Mouse (Mus musculus) adrenal gland, postnatal 36 days (tissue): ENCODE measurements around the gene Anapc16. TPM values are rescaled to one million over a fixed set of nuclear protein-coding genes. Genes with fewer than 3 reads are reported as not detected.
A peak's percentile ranks its signal among the peaks of the same experiment; 100 is the strongest.

Experiments
- DNase-seq, 2 experiments: peaks; one replicate each; pipeline ENCODE4 v3.0.0; 2021; ENCODE audit warnings: mixed read lengths in 1 of 2
- long read RNA-seq, 2 experiments: library from polyadenylated mRNA; stranded (forward); transcript quantifications; one replicate each; pipeline ENCODE4 v2.0.0; 2021; ENCODE audit warnings: borderline sequencing depth in 2 of 2
- total RNA-seq, 2 experiments: library from RNA; stranded (reverse); gene quantifications; 2 replicates each; pipeline ENCODE4 v1.2.3; 2021

Anapc16 gene
- total RNA-seq, result 10 to 100 TPM; 67.5 to 72.7 TPM
- long read RNA-seq, experiment 1, transcript Anapc16-205 (3 exons, 566 nt), result minor isoform, 5 of 91 reads
- long read RNA-seq, experiment 1, transcript Anapc16-201 (5 exons, 1,379 nt), result minor isoform, 14 of 91 reads
- long read RNA-seq, experiment 1, transcript Anapc16-204 (4 exons, 1,852 nt), result major isoform, 63 of 91 reads
- long read RNA-seq, experiment 1, partial matches to known transcripts, result 1 of 91 reads
- long read RNA-seq, experiment 1, other reads (novel, unspliced or antisense), result 8 of 91 reads
- long read RNA-seq, experiment 2, transcript Anapc16-204 (4 exons, 1,852 nt), result major isoform, 24 of 30 reads
- long read RNA-seq, experiment 2, partial matches to known transcripts, result 1 of 30 reads
- long read RNA-seq, experiment 2, other reads (novel, unspliced or antisense), result 3 of 30 reads

- DNase-seq, result peak; percentile 98 to 99
These were observed at the start of gene Anapc16, which contains the start of gene Ascc1 for GRCm38 (mm10) chr10:60002673-60003212. Gene Anapc16, minus strand, starts transcription at chr10:60003135. Gene Ascc1, plus strand, starts transcription at chr10:60002805.

GRCm38 (mm10) chr10:60050581-60050980, 47.6 kb upstream of the Anapc16 start:
- DNase-seq, result no peak

DNA sequence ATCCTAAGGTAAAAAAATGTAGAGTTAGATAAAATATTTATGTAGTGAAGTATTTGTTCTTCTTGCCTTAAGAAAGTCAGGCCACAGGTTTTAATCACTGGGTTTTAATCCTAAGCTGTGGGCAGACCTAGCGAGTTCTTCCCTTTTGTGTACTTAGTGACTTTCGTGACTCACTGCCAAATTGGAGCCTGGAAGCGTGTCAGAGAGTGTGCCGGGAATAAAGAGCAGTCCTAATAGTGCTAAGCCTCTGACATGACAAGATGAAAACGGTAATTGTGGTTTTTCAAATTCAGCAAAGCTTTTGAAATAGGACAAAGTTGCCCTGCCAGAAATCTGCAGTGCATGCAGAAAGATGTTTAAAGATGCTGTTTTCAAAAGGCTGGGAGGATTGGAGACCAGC, 43.8 kb upstream of the Anapc16 start:
- DNase-seq, result no peak

DNA sequence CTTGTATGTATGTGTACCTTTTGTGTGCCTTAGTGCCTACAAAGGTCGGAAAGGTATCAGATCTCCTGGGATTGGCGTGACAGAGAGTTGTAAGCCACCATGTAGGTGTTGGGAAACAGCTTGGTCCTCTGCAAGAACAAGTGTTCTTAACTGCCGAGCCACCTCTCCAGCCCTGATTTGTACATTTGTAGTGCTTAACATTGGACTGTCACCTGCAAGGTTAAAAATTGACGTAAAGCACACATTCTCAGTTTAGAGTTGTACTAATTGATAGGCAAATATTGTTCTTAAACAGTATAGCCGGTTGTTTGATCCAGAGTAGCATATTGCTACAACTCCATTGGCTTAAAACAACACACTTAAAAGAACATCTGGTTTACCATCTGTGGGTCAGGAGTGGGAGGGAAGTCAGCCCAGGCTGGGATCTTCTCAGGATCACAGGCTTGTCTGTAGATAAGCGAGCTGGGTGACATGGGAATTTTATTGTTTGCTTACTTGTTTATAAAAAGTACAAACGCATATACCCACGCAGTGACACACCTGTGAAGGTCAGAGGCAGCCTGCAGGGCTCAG, 39.5 kb upstream of the Anapc16 start:
- no peak for DNase-seq

- DNase-seq, result no peak
These were observed 32.8 kb upstream of the Anapc16 start for GRCm38 (mm10) chr10:60035744-60036143.

DNA sequence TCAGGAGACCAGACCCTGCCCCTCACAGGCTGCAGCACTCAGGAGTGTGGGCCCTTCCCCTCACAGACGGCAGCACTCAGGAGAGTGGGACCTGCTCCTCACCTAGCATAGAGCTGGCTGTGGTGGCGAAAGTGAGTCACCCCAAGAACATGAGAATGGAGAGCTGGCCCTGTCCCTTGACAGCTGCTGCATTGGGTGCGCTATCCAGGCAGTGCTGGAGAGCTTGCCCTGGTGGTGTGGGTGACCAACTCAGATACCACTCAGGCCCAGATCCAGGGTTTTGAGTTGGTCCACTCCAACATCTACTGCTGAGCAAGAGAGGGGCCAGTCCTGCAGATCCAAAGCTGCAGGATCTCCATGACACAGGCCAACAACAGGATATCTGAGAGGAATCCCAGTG, 31.7 kb upstream of the Anapc16 start:
- peak; percentile 52 to 59 for DNase-seq

- DNase-seq, result no peak
These were observed 30.1 kb upstream of the Anapc16 start for GRCm38 (mm10) chr10:60033064-60033463.

DNA sequence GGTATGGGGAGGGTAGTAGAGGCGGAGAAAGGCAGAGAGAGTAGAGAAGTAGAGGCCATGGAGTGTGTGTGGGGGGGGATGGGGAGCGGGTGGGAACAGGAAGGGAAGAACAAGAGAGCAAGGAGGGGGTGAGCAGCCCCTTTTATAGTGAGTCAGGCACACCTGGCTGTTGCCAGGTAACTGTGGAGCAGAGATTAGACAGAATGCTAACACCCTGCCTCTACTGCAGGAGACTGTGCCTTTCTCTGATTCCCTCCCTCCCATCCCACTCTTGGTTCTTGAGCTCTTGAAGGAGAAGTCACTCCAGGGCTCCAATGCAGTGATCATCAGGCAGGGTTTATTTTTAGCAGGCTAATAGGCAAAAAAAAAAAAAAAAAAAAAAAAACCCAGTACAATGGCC, 29.7 kb upstream of the Anapc16 start:
- DNase-seq, result no peak

GRCm38 (mm10) chr10:60031985-60032384, 29.1 kb upstream of the Anapc16 start:
- DNase-seq, result no peak

DNA sequence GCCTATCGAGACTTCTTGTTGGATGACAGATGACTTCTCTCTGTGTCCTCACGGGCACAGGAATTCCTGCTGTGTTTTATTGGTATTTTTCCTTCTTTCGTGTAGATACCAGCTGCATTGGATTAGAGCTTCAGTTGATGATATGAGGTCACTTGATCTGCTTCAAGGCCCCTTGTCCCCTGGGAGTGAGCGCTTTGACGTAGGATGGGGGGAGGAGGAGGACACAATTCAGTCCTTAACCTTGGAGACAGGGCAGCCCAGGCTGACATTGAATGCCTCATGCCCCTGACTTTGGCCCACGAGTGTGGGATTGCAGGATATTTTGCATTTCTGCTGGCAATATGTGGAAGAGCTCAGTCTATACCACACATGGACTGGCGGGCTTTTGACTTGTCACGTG, 28.6 kb upstream of the Anapc16 start:
- peak; percentile 24 to 32 for DNase-seq

- DNase-seq, result no peak
These were observed 26.5 kb upstream of the Anapc16 start for GRCm38 (mm10) chr10:60029387-60029786.

GRCm38 (mm10) chr10:60028979-60029378, 26.0 kb upstream of the Anapc16 start:
- peak in 1 of 2 experiments; percentile 13 for DNase-seq

- peak in 1 of 2 experiments; percentile 17 for DNase-seq
These were observed 25.2 kb upstream of the Anapc16 start for GRCm38 (mm10) chr10:60028181-60028580.

DNA sequence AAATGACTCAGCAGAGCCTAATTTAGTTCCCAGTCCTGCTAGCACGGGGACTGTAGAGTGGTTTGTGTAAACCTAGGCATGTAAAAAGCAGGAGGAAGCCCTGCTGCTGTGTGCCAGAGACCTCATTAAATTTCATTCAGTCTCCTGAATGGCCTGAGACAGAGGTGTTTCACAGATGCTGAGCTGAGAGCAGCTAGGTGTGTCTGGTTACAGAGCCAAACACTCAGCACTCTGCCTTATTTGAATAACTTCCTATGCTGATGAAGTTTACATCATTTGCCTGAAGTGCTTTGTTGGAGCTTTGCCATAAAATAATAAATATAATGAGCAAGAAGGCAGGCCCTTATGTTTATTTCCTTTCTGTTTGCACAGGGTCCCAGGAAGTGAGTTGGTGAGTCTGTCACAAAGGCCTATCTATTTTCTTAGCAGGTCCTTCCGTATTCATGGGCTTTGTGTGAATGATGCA, 24.7 kb upstream of the Anapc16 start:
- no peak for DNase-seq

DNA sequence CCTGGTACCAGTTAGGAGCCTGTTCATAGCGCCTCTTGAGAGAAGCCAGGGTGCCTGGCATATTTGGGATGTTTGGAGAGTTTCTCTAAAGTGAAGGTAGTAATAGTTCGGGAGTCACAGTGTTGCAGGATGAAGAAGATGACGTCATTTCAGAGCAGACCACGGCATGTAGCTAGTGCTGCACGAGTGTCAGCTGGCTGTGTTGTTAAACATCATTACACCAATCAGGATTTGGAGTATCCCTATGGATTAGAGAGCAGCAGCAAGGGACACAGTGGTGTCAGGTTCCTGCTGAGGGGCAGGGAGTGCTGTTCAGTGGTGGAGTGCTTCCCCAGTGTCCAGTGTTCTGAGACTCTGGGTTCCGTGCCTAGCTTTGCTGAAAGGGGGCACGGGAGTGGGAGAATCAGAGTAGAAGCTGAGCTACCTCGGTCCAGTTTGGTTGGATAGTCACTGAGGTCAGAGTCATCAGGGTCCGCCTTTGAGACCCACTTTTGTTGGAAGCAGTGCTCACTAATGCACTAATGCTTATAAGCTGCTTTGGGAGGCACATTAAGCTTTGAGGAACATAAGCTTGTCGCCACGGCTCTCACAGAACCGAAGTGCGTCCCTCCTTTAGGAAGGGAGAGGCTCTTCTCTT, 23.9 kb upstream of the Anapc16 start:
- no peak for DNase-seq

DNA sequence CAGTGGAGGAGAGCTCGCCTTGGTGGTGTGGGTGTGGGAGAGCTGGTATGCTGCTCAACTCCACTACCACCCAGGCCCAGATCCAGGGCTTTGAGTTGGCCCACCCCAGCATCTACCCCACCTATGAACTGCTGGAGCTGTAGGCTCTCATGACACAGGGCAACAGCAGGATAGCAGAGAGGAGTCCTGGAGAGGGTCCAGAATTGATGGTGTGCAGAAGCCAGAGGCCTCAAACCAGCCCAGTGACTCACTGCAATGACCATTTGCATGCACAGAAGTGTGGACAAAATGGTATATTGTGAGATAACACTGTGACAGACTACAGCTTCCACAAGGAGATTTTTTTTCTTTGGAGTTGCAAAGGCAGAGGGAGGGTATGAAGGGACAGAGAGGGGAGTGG, 20.8 kb upstream of the Anapc16 start:
- no peak for DNase-seq

DNA sequence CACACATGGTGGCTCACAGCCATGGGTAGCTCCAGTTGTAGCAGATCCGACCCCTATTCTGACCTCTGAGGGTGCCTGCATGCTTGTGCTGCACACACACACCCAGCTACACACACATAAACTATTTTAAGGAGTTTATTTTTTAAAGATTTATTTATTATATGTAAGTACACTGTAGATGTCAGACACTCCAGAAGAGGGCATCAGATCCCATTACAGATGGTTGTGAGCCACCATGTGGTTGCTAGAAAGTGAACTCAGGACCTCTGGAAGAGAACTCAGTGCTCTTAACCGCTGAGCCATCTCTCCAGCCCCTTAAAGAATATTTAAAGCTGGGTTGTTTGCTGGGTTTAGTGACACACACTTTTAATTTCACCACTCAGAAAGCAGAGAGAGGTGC, 16.4 kb upstream of the Anapc16 start:
- no peak for DNase-seq

DNA sequence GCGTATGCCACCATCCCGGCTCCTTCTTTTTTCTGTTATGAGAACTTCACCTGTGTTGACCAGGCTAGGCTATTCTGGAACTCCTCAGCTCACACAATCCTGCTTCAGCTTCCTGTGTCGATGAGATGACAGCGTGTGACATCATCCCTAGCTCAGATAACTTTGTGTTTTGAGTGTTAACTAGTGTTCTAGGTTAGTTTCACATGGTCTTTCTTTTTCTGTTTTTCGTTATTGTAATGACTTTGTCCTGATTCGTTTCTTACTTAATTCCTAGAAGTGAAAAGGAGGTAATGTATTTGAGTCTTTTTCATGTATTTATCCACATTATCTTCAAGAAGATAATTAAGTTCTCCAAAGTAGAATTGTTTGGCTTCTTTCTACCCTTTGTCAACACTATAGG, 13.3 kb upstream of the Anapc16 start:
- DNase-seq, result no peak

DNA sequence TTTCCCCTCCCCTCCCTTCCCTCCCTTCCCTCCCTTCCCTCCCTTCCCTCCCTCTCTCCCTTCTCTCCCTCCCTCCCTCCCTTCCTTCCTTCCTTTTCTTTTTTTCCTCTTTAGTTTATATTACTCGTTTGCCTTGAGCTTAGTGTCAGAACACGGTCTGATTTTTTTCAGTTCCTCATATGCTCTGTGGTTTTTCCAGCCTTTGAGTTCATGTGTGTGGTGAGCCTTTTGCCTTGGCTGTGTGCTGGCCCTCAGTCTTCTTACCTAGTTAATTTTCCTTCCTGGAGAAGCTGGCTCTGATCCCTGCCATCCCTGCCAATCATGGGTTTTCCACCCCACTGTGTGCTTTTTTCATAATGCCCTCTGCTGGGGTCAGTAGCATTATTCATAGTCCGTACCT, 6.2 kb upstream of the Anapc16 start:
- DNase-seq, result no peak

GRCm38 (mm10) chr10:60005264-60005663, 2.3 kb upstream of the Anapc16 start:
- peak; percentile 22 to 61 for DNase-seq

GRCm38 (mm10) chr10:60003847-60004246, 912 bp upstream of the Anapc16 start:
- no peak for DNase-seq

DNA sequence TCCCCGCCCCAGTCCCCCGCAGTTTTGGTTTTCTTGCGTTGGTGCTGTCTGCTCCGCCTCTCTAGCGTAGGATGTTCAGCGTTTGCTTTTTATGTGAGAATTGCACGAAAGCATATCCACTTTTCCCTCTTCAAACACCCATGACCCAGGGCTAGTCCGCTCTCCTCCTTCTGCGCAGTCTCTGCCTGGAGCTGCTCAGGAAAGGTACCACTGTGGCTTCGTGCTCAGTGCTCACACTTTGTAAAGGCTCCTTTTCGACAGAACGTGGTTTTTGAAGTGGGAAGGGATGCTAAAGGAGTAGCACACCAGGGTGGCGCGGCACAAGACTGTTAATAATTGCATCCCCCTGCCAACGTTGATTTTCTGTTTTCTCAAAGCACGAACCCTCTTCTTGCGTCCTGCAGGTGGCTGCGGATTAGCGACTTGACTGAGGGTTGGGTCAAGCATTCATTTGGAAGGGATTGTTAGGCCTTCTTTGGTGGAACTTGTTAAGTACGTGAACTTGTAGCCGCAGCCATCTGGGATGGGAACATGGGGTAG, 348 bp upstream of the Anapc16 start:
- DNase-seq, result no peak

DNA sequence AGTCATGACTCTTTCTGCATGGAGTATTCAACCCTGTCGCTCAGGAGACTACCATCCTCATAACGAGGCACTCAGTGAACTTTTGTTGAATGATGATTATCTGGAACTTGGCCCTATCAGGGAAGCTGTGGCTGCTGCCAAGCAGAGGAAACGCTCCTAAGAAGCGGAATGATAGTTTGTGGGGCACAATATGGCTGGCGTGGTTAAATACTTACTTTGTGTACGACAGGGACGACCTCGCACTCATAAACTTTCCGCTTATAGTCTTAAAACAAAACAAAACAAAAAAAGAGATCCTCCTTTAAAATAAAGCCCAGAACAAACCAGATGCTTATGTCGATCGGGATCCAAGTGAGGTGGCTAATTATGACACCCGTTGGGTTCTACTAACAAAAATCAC, 732 bp downstream of the Anapc16 start:
- DNase-seq, result no peak
